Mouse (Mus musculus) E14TG2a.4 (cell line): ENCODE data around the gene Wdr25.

Experiments
- CTCF ChIP-seq: conservative IDR thresholded peaks from 2 replicates; pipeline ENCODE4 v1.5.1; 2014; ENCODE audit warnings: low read length
- NANOG ChIP-seq: IDR thresholded peaks from 2 replicates; pipeline ENCODE4 v1.6.1; 2014; ENCODE audit warnings: borderline replicate concordance, low read length, mixed read lengths

DNA sequence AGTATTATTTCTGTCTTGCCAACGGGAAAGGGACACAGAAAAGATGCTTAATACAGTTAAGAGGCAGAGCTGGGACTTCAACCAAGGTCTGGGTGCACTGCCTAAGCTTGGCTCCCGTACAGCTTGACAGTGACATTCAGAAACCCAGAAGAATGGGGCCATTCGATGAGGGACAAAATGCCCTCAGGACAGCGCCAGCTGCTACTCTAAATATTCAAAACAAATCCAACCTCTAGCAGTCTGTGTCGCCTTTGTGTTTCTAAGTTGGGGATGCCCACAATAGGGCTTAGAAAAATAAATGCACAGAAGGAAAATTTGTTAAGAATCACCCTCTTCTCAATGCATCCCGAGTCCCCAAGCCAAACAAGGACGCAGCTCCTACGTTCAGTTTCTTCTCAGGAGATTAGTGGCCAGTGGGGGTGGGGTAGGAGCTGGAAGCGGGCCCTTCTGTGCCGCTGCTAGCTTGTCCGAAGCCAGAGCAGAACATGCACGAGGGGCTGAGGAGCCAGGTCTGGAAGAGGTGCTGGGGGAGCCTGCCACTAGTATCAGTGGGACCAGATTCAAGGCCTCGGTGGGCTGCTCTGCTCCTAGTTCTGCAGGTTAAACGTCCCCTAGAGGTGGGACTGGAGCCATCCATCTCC, 144.9 kb downstream of the Wdr25 start:
- TF ChIP-seq CTCF = no peak
- no peak for TF ChIP-seq NANOG
